Mouse (Mus musculus) forebrain, postnatal 0 days (tissue): ENCODE data around the gene Esrrg. TPM values are rescaled to one million over a fixed set of nuclear protein-coding genes. Genes with fewer than 3 reads are reported as not detected.

Experiments used
- ATAC-seq: fragments of 200-750 bp; cut with Nextera tagmentation; 2 replicates; pipeline ENCODE4 v1.8.0; 2017; ENCODE audit warnings: mild to moderate bottlenecking, moderate library complexity
- DNase-seq: peaks from one replicate; pipeline ENCODE4 v3.0.0-alpha.2; 2015
- H3K27ac ChIP-seq: fragments of 300-500 bp; sonication (generic); 2 replicates; pipeline ENCODE4 v1.5.1; 2014; ENCODE audit warnings: low read depth, mild to moderate bottlenecking, antibody characterized with exemption, low read length, moderate library complexity, mixed read lengths
- H3K27me3 ChIP-seq: fragments of 300-500 bp; sonication (generic); 2 replicates; pipeline ENCODE4 v1.6.1; 2014; ENCODE audit warnings: mild to moderate bottlenecking, low read length, mixed read lengths; ENCODE audit not compliant: insufficient read depth
- H3K36me3 ChIP-seq: fragments of 300-500 bp; sonication (generic); 2 replicates; pipeline ENCODE4 v1.6.1; 2014; ENCODE audit warnings: mild to moderate bottlenecking, moderate library complexity; ENCODE audit not compliant: insufficient read depth
- H3K4me1 ChIP-seq: fragments of 300-500 bp; sonication (generic); 2 replicates; pipeline ENCODE4 v1.6.1; 2014; ENCODE audit warnings: antibody characterized with exemption; ENCODE audit not compliant: insufficient read depth
- H3K4me2 ChIP-seq: fragments of 300-500 bp; sonication (generic); 2 replicates; pipeline ENCODE4 v1.6.1; 2014; ENCODE audit warnings: low read depth, mild to moderate bottlenecking, moderate library complexity
- H3K4me3 ChIP-seq: fragments of 300-500 bp; sonication (generic); 2 replicates; pipeline ENCODE4 v1.5.1; 2014; ENCODE audit warnings: low read depth, low read length, mixed read lengths
- H3K9ac ChIP-seq: fragments of 300-500 bp; sonication (generic); 2 replicates; pipeline ENCODE4 v1.6.1; 2014; ENCODE audit warnings: mild to moderate bottlenecking
- H3K9me3 ChIP-seq: fragments of 300-500 bp; sonication (generic); 2 replicates; pipeline ENCODE4 v1.6.1; 2016; ENCODE audit warnings: low read length
- CTCF ChIP-seq: sonication (generic); IDR thresholded peaks from 2 replicates; pipeline ENCODE4 v1.5.1; 2016; ENCODE audit warnings: antibody characterized with exemption, control low read depth, low read depth
- WGBS: fragments of 180-500 bp; shearing (Covaris S2); extraction: QIAGEN DNeasy Blood & Tissue Kit; methylation state at CpG from one replicate; pipeline ENCODE4 v1.1.7; 2014; 5-methylcytosine and 5-hydroxymethylcytosine counted together
- polyA plus RNA-seq: library from polyadenylated mRNA; unstranded; fragments of >200 nt; fragmentation: Nextera tagmentation; extraction: Ambion mirVana; gene quantifications from 2 replicates; pipeline ENCODE4 v1.2.1, GENCODE M21; 2015
- total RNA-seq: library from RNA; depleted of rRNA; stranded (reverse); fragments of >200 nt; gene quantifications from 2 replicates; pipeline ENCODE4 v1.2.3, GENCODE M21; 2014

Gene Esrrg
- total and polyA plus RNA-seq, 2 experiments from 2014 or later, result 9.2 to 11.9 TPM

- WGBS, result 44% methylated on average over 4 of the region's 4 CpGs
- H3K9ac ChIP-seq, result no peak overlapping the region
- no peak for DNase-seq
- H3K9me3 ChIP-seq, result no peaks in the 10 kb centered on the region
- no peak overlapping the region for H3K27ac ChIP-seq
- no peak overlapping the region for H3K4me3 ChIP-seq
- no peak for TF ChIP-seq CTCF
- no peaks in the 10 kb centered on the region for H3K27me3 ChIP-seq
- no peaks in the 10 kb centered on the region for H3K4me1 ChIP-seq
- no peak overlapping the region for H3K4me2 ChIP-seq
- no peaks in the 10 kb centered on the region for H3K36me3 ChIP-seq
- ATAC-seq, result no peak
Measured at GRCm38 (mm10) chr1:187704921-187705320, 96.3 kb downstream of the Esrrg start.

- H3K27ac ChIP-seq, result no peak overlapping the region
- H3K9ac ChIP-seq, result no peak overlapping the region
- H3K27me3 ChIP-seq, result no peaks in the 10 kb centered on the region
- no peaks in the 10 kb centered on the region for H3K4me1 ChIP-seq
- no peak overlapping the region for H3K4me3 ChIP-seq
- DNase-seq (no peak), ATAC-seq (no peak)
- no peaks in the 10 kb centered on the region for H3K9me3 ChIP-seq
- H3K36me3 ChIP-seq, result no peaks in the 10 kb centered on the region
- no peak overlapping the region for H3K4me2 ChIP-seq
- WGBS, result 83% methylated on average over 5 of the region's 5 CpGs
- no peak for TF ChIP-seq CTCF
Measured at GRCm38 (mm10) chr1:187705348-187705747, 96.8 kb downstream of the Esrrg start.

DNA sequence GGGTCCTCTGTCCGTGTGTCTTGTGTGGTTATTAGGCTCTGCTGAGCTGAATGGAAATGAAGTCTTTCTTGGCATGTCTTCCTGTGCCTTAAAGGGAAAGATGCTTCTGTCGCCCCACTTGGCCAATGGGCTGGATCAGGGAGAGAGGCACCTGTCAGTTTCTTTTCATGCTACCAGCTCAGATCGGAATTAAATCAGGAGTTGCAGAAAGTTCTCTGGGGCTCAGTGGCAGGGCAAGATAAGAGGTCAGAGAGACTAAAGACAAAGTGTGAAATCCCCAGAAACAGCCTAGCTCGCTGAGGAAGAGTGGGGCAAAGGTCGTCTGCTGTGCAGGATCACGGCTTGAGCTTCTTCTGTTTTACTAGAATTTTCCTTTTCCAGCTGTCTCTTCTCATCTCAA, 97.5 kb downstream of the Esrrg start:
- Histone ChIP-seq H3K27ac (no peak overlapping the region), H3K4me1 (no peaks in the 10 kb centered on the region), H3K4me2 (no peak overlapping the region), H3K4me3 (no peak overlapping the region), H3K9ac (no peak overlapping the region), H3K27me3 (no peaks in the 10 kb centered on the region), H3K9me3 (no peaks in the 10 kb centered on the region), H3K36me3 (no peaks in the 10 kb centered on the region)
- no peak for TF ChIP-seq CTCF
- no peak for ATAC-seq
- no peak for DNase-seq
- 49% methylated on average over 6 of the region's 6 CpGs for WGBS

DNA sequence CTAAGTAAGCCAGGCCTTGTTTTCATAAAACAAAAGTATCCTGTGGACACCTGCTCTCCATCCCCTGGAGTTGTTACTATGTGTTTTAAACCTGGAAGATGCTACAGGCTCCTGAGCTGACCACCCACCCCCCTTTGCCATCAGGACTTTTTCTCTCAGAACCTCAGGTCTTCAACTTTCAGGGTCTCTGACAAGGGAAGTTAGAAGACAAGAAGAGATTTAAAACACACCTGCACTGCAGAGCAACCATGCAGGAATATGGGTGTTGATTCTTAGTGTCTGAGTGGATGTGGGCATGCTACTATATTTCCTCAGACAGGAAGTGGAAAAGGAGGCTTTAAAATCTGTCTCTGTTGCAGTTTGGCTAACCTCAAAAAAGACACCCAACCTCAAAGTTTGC, 98.6 kb downstream of the Esrrg start:
- H3K4me3 ChIP-seq, result no peak overlapping the region
- no peaks in the 10 kb centered on the region for H3K36me3 ChIP-seq
- ATAC-seq (no peak), DNase-seq (no peak)
- H3K27me3 ChIP-seq, result no peaks in the 10 kb centered on the region
- H3K4me1 ChIP-seq, result no peaks in the 10 kb centered on the region
- no peaks in the 10 kb centered on the region for H3K9me3 ChIP-seq
- no peak overlapping the region for H3K4me2 ChIP-seq
- no peak for TF ChIP-seq CTCF
- no peak overlapping the region for H3K9ac ChIP-seq
- H3K27ac ChIP-seq, result no peak overlapping the region

DNA sequence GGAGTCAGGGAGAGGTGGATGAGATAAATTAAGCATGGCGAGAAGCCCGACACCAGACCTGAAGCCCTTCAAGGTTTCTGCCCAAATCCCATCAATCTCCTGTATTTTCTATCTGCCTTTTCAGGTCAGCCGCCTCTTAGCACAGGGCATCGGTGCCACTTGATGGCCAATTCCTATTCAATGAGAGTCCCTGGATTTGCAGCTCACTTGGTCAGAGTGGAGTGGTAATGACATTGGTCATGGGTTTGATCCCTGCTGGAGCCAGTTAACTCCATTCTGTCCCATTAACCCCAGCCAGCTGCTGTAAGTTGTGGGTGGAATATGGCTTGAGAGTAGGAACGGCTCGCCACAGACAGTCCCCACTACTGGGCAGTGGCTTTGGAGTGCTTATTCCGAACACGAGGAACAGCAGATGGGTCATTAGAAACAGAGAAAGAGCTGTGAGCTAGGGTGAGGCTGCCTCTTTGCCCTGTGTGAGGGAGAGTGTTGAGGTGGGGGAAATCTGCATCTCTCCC, 101.9 kb downstream of the Esrrg start:
- DNase-seq, result no peak
- H3K9me3 ChIP-seq, result no peaks in the 10 kb centered on the region
- H3K36me3 ChIP-seq, result no peaks in the 10 kb centered on the region
- no peak overlapping the region for H3K4me2 ChIP-seq
- TF ChIP-seq CTCF, result no peak
- WGBS, result 82% methylated on average over 8 of the region's 8 CpGs
- H3K4me1 ChIP-seq, result no peaks in the 10 kb centered on the region
- H3K4me3 ChIP-seq, result no peak overlapping the region
- H3K27ac ChIP-seq, result no peak overlapping the region
- no peaks in the 10 kb centered on the region for H3K27me3 ChIP-seq
- no peak overlapping the region for H3K9ac ChIP-seq
- ATAC-seq, result no peak

GRCm38 (mm10) chr1:187721035-187721434, 112.4 kb downstream of the Esrrg start:
- TF ChIP-seq CTCF, result no peak
- 39% methylated on average over 3 of the region's 3 CpGs for WGBS
- DNase-seq, result peak; percentile 31

DNA sequence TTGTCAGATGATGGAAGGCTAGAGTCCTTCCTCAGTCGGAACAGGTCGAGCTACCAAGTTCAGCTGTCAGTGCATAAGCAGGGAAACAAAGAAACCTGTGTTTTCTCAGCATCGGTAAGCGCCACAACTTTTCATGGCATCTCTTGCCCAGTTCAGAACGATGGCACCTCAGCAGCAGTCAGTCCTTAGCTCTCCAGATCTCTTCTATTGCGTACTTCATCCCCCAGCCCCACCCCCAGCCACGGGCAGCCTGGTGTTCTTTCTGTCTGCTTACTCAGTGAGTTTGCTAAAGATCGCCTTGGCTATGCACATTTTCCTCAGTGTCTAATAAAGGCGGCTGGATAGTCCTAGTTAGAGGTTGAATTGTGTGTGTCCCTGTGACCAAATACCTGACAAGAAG, 113.4 kb downstream of the Esrrg start:
- Histone ChIP-seq H3K9me3 (no peaks in the 10 kb centered on the region), H3K4me1 (no peaks in the 10 kb centered on the region), H3K27me3 (no peaks in the 10 kb centered on the region), H3K36me3 (no peaks in the 10 kb centered on the region), H3K27ac (no peak overlapping the region), H3K4me3 (no peak overlapping the region), H3K9ac (no peak overlapping the region), H3K4me2 (no peak overlapping the region)
- 44% methylated on average over 9 of the region's 9 CpGs for WGBS
- no peak for TF ChIP-seq CTCF
- ATAC-seq (no peak), DNase-seq (no peak)

More at GRCm38 (mm10) chr1:187721035-187721434, 112.4 kb downstream of the Esrrg start:
- Histone ChIP-seq H3K27ac (no peak overlapping the region), H3K27me3 (no peaks in the 10 kb centered on the region), H3K4me2 (no peak overlapping the region), H3K36me3 (no peaks in the 10 kb centered on the region), H3K4me1 (no peaks in the 10 kb centered on the region), H3K9ac (no peak overlapping the region), H3K4me3 (no peak overlapping the region), H3K9me3 (no peaks in the 10 kb centered on the region)
- ATAC-seq, result peak; percentile 58; the same call in 1 of the 2 replicates

GRCm38 (mm10) chr1:187724651-187725050, 116.1 kb downstream of the Esrrg start:
- Histone ChIP-seq H3K27me3 (no peaks in the 10 kb centered on the region), H3K4me3 (no peak overlapping the region), H3K4me2 (no peak overlapping the region), H3K27ac (no peak overlapping the region), H3K4me1 (no peaks in the 10 kb centered on the region), H3K9me3 (no peaks in the 10 kb centered on the region), H3K9ac (no peak overlapping the region), H3K36me3 (no peaks in the 10 kb centered on the region)
- 29% methylated on average over 1 of the region's 1 CpGs for WGBS
- DNase-seq (no peak), ATAC-seq (no peak)
- no peak for TF ChIP-seq CTCF
